Mouse (Mus musculus): ENCODE measurements around the gene Asxl2. TPM values are rescaled to one million over a fixed set of nuclear protein-coding genes. Genes with fewer than 3 reads are reported as not detected.

Asxl2 gene
- total RNA-seq, 1 experiment from 2014 or later, result 34.7 TPM

DNA sequence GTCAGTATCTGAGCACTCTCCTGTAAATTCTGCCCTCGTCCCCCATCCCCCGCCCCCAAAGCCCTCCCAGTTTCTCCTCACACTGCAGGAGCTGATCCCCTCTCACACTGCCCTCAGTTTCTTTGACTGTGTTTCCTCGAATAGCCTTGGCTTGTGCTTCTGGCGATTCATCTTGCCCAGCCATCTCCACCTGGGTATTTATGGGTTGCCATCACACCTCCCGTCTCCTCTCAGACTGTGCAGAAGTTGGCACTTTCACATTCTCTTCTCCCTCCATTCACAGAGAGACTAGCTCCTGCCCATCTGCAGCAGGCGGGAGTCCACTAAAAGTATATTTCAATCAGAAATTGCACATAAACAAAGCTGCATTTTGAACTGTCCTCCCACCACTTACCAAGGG is 120.1 kb downstream of the Asxl2 start:
- no peak for DNase-seq

DNA sequence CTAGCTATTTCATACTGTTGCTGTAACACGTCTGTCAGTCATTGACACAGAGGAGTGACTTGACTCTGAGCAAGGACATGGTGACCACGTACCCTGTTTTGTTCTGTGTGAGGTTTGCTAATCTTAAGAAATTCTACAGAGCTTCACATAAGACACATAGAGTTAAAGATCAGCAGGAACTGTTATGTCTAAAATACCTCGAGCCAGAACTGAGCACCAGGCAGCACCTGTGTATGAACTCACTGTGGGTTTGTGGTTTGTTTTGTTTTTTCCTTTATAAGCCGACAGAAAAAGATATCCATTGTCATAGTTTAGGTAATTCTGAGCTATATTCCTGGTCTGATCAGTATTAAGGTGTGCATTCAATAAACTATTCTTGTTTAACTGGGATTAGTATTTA is 120.8 kb downstream of the Asxl2 start:
- no peak for DNase-seq

- DNase-seq, result no peak
These were observed 121.3 kb downstream of the Asxl2 start for GRCm38 (mm10) chr12:3547911-3548310.

GRCm38 (mm10) chr12:3548582-3549211 is 122.0 kb downstream of the Asxl2 start:
- no peak for DNase-seq

- DNase-seq, result peak; percentile 78
These were observed 123.6 kb downstream of the Asxl2 start for GRCm38 (mm10) chr12:3550280-3550679.

Other genes with a start within 250 kb of the Asxl2 start
- 157 TPM in 2 replicates for gene Rab10, start 116.9 kb upstream of the Asxl2 start, total RNA-seq (2021)
- gene Kif3c, start 61.7 kb upstream of the Asxl2 start, total RNA-seq (2021), result 12.3 and 18.5 TPM in 2 replicates
- 26.0 and 37.0 TPM in 2 replicates for gene Dtnb, start 145.5 kb downstream of the Asxl2 start, total RNA-seq (2021)